Mouse (Mus musculus) natural killer cell, adult 2 months (primary cell): ENCODE measurements around the gene Gm45062.

Source experiments
- DNase-seq, 2 experiments: peaks; one replicate each; pipeline ENCODE4 v3.0.0; 2022; ENCODE audit warnings: low spot score in 2 of 2

Gene Gm45062

DNA sequence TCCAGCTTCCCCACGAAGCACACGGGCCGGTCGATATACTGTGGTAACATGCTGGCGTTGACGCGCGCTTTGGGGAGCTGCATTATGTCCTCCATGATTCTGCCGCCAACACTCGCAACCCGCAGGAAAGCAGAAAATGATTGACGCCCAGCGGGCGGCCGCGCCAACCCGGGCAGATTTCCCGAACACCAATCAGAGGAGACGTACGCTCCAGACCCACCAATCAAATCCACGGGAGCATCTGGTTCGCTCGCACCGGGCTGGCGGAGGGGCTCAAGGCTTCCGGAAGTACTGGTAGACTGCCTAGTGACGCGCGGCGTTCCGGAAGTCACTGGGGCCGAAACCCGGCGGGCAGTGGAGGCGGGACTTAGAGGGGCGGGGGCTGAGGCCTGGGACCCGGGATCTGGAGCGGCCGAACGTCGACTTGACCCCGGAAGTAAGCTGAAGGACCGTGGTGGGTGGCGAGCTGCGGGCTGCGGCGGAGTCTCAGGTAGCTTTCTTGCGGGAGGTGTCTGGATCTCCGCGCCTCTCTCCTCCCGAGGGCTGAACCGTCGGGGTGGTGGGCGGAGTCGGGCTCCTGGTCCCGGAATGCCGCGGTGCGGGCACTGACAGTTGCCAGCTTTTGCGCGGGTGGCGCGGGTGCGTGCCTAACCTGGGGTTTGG is at the start of gene Gm45062, which contains the start of the genes Rpa3 and Umad1:
Gm45062 (plus strand) TSS at position 447 of the 663 bp plus-strand sequence.
Rpa3 (minus strand) TSS at position 170 of the 663 bp plus-strand sequence.
Umad1 (plus strand) TSS at position 285 of the 663 bp plus-strand sequence.
- peak; percentile 96 for DNase-seq

GRCm38 (mm10) chr6:8209866-8210186 is 49.4 kb upstream of the Gm45062 start:
- DNase-seq = no peak

DNA sequence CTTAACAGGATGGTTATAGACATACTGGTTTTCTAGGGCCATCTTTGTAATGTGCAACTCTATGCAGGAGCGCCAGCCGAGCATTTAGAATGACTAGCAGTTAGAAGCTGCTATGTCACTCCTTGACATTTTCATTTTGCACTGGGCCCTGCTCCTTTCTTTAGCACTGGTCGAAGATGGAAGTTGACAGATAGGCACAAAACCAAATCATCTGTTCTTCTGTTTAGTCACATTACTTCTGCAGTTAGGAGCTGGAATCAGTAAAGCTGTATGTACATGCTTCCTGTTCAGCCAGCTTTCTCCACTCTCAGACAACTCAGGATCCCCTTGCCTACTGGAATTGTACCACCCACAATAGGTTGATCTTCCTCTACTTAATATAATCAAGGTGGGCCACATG is 48.6 kb upstream of the Gm45062 start:
- DNase-seq = no peak

GRCm38 (mm10) chr6:8227035-8227434 is 32.2 kb upstream of the Gm45062 start:
- no peak for DNase-seq

- DNase-seq = no peak
These were observed 30.7 kb upstream of the Gm45062 start for GRCm38 (mm10) chr6:8228596-8228995.

GRCm38 (mm10) chr6:8258316-8258715 is 934 bp upstream of the Gm45062 start:
- DNase-seq = no peak

- DNase-seq = no peak
These were observed 406 bp downstream of the Gm45062 start for GRCm38 (mm10) chr6:8259667-8260044.

DNA sequence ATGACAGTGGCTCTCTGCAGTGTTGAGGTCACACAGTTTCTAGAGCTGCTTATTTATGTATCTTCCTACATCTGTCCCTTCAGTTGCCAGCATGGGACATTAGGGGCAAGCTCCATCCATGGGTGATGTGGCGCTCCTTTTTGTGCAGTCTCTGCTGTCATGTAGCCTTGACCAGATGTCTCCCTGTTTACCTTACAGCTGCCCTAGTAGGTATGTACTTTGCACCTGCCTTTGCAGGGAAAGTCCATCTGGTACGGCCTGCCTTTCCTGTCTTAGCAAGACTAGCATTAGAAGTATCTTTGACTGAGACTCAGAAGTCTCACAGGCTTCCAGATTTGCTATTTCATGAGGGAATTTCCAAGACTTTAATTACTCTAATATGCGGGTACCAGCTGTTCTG is 11.8 kb downstream of the Gm45062 start:
- no peak for DNase-seq

- peak; percentile 27 to 53 for DNase-seq
These were observed 15.3 kb downstream of the Gm45062 start for GRCm38 (mm10) chr6:8274387-8275054.

- DNase-seq = peak; percentile 48 to 69
These were observed 15.8 kb downstream of the Gm45062 start for GRCm38 (mm10) chr6:8275098-8275497.

GRCm38 (mm10) chr6:8276431-8276830 is 17.2 kb downstream of the Gm45062 start:
- no peak for DNase-seq

DNA sequence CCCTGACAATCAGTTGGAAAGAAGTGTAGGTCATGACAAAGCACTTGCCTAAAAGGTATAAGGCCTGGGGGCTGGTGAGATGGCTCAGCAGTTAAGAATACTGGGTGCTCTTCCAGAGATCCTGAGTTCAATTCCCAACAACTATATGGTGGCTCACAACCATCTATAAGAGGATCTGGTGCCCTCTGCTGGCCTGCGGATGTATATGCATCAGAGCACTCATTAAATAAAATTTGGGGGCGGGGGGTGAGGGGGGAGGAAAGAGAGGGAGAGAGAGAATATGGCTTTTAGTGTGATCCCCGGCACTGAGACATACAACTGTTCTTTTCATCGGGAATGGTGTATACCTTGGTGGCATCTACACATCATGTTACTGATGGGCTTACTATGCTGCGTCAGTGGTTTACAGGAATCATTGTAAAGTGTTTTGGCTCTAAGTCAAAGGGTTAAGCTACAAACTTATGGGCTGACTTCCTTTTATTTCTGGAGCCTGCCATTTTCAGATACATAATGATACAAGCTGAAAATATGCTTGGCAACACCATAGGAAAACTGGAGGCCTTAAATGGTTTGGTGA is 19.3 kb downstream of the Gm45062 start:
- DNase-seq = peak in 1 of 2 experiments; percentile 28

DNA sequence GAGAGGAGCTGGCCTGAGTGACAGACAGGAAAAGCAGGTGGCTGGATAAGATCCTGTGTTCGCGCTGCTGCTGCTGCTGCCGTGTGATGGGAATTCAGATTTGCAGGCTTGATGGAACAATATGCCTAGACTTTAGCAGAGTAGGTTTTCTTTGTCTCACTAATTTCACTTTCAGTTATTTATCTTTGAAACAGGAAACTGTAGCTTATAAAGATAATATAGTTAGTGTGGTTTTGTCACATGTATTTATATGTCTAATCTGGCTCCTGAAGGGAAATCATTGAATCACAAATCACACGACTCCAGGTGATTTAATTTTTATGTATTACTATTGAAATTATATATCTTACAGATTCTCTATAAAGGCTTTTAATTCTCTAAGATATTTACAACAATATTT is 24.0 kb downstream of the Gm45062 start:
- no peak for DNase-seq

GRCm38 (mm10) chr6:8285401-8285960 is 26.2 kb downstream of the Gm45062 start:
- no peak for DNase-seq

DNA sequence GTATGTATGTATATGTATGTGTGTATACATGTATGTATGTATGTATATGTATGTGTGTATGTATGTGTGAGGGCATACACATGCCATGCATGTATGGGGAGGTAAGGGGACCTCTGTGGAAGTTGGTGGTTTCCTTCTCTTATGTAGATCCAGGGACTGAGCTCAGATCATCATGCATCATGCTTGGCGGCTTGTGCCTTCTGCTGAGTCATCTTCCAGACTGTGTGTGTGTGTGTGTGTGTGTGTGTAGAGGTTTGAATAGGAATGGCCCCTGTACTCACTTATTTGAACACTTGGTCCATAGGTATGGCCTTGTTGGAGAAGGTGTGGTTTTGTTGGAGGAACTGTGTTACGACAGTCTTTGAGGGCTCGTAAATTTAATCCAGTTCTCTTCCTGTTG is 26.9 kb downstream of the Gm45062 start:
- no peak for DNase-seq

DNA sequence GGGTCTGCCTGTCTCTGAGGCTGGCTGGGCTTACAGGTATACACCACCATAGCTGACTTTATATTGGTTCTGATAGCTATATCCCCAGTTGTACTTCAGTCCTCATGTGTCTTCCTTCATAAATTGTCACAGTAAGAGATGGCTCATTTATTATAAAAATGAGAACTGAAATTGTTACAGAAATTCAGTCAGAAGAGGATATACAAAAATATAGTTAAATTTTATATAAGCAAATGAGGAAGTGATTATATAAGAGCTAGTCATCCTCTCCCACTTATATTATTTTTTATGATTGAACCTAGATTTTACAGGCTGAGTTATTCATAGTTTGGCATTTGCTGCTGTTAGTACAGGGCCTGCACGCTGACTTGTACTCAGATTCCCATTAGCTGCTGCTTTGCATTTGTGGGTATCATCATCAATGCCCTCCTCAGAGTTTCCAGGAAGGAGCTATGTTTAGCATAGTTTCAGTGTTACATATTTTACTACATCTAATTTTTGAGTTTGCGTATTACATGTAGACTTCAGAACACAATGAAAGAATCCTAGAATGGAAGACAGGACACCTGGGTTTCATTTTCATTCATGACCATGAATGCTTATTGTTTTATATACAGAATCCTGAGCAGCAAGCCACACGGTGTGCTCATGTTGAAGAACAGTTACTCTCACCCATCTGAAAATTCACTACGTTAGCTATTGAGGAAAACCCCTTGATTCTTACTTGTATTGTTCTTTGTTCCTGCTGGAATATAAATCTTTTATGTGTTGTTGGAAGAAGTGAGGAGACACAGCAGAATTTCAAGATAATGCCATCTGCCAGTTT is 29.7 kb downstream of the Gm45062 start:
- DNase-seq = no peak

GRCm38 (mm10) chr6:8294048-8294784 is 35.0 kb downstream of the Gm45062 start:
- DNase-seq = no peak

DNA sequence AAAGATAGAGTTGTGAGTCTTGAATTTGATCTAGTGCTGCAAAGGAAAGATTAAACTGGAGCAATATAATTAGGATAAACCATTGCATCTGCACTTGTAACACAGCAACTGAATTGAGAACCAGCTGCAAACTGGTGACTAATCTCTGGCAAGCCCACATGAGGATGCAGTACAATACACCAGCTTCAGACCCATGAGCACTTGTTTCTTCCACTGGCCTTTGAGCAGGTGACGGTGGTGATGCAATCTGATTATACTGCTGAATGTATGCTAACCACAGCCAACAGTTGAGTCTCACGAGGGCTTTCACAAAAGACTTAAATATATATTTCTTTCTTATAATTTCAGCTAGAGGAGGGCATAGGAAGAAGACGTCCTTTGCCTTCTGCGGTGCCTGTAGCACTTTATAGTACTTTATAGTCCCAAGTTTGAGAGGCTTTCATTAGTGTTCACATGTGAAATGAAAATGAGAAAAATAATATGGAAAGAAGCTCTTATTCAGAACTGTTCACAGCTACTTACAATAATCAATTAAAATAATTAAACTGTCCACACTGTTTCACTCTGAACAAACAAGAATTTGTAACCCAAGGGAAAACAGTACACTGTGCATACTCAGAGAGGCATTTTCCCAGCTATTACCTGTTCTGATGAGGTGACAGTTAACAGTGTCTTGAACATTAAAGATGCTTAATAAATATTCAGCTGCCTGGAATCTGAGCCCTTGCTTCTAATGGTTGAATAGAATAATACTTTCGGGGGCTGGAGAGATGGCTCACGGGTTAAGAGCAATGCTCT is 40.0 kb downstream of the Gm45062 start:
- no peak for DNase-seq

DNA sequence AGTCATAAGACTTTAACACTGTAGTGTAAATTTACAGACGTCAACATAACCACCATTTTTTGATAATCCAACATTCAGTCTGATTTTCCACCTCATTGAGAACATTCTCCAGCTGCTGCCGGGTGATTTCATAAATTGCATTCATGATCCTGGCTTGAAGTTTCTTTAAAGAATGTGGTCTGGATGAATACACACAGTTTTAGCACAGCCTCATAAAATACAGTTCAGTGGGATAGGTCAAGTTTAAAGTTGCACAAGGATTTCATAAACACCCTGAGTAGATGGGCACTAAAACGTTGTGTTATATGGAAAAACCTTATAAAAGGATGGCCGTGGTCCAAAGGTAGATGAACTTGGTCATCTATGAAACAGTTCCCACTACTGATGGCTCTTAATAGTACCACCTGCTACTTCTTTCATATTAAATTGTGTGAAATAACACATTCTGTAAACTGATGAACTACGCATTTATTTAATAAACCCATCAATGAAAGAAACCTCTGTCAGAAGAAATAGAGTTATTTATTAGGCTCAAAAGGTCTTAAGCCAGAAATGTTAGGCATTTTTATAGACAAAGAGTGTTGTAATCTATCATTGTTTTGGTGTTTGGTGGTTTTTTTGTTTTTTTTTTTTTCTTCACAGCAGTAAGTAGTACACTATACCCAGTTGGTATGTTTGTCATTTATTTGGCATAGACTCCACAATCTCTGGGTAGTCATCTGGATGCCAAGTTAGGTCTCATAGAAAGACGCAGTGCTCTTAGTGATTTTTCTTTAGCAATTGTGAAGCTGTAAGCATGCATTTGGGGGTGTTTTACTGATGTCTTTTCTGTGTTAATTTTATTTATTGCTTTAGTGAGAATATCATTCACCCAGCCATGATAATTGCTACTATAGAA is 48.9 kb downstream of the Gm45062 start:
- DNase-seq = no peak
